Mouse (Mus musculus) c-Kit-positive CD71-positive TER-119-positive erythroid progenitor cells, embryonic 14.5 days (primary cell): ENCODE results near the gene Chuk.
"Not testable (repeated sequence)": the region's sequence is repeated elsewhere in the genome, so short reads cannot be mapped to it uniquely, and the experiment has no call there.

ENCODE experiments used
- DNase-seq: peaks from one replicate; pipeline ENCODE4 v3.0.0-alpha.2; 2013; ENCODE audit warnings: low spot score

Gene Chuk

DNA sequence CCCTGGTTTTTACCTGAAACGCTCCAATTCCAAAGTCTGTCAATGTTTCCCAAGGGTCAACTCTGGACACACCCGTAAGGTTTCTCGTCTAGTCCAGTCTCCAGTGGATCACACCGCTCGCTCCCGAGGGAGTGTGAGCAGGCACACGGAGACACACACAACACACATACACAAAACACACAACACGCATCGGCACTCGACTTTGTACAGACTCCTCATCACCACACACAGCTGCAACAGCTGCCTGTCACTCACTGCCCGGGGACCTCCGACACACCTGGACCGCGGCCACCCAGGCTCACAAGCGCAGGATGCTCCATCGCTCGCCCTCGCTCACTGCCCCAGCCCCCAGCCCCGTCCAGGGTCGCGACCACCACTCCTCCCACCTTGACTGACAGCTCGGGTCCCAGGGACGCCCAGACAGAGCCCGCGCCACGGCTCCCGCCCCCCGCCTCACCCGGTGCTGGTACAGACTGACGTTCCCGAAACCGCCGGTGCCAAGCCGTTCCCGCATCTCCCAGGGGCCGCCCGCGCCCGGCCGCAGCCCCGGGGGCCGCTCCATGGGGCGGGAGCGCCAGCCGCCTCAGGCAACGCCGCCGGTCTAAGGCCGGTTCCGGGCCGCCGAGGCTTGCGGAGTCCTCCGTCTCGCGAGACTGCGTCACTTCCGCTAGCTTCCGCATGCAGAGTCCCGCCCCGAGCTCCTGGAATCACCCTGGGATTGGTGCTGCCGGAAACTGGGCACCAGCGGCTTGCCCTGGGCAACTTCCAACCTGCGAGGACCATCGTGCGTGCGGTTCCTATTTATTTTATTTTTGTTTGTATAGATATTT, at the start of gene Chuk:
TSS of gene Chuk (minus strand) at position 650 of the 830 bp plus-strand sequence.
- DNase-seq: peak; percentile 93

DNA sequence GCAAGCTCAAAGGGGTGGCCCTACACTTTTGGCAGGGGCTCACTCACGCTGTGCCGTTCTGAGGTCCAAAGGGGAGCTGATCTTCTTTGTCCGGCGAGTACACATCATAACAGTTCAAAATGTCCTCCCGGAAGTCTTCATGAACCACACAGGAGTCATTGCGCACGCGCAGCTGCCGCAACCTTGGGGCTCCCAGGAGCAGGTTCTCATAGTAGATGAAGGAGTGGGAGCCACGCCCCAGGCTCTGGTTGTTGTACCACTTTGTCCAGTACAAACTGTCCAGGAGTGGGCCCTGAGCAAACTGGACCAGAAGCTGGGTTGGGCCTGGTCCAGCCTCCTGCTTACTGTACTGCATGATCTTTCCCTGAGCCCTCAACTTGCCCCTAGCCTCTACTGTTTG, 49.7 kb upstream of the Chuk start:
- no peak for DNase-seq

DNA sequence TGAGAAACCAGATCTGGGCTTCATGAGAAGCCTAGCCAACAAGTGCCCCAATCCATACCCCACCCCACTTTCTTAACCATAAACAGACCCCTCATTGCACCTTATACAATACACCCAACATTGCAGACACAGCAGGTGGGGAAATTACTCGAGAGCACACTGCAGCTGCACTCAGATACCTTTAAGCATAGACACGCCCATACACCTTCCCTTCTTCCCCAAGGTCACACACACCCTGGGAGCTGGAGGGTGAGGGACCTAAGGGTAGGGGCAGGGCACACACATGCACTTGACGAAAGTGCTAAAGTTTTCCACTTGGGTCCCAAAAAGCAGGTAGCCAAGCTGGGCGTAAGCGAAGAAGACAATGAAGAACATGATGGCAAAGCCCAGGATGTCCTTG, 46.5 kb upstream of the Chuk start:
- no peak for DNase-seq

DNA sequence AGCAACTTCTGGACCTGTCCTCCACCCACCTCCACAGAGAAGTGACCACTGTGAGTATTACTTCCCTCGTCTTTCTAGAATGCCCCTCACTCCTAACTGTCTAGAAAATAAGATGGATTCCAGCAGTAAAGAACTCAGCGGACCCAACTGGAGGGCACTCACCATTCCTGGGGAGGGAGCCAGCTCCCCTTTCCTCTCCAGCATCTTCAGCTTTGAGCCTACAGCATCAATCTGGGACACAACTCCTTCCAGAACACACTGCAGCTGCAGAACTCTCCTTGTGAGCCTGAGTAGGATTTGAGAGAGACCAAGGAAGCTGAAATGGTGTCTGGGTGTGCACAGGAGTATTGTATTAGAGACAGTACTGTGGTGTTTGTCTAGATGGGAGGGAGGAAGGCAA, 41.7 kb upstream of the Chuk start:
- no peak for DNase-seq

DNA sequence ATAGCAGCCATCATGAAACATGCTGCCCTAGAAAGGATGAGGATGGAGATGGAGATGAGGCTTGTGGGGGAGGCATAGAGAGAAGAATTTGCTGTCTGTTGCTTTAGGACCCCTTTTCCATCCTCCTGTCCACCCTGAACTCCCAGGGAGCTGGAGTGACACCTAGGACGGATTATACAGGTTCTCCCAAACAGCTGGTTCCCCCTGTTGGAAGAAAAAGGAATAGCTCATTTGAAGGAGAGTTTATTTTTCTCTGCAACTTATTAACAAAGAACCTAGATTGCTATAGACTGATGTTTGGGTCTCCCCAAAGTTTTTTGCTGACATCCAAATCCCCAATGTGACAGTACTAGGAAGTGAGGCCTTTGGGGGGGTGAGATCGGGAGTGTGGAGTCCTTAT, 41.1 kb upstream of the Chuk start:
- DNase-seq: no peak

DNA sequence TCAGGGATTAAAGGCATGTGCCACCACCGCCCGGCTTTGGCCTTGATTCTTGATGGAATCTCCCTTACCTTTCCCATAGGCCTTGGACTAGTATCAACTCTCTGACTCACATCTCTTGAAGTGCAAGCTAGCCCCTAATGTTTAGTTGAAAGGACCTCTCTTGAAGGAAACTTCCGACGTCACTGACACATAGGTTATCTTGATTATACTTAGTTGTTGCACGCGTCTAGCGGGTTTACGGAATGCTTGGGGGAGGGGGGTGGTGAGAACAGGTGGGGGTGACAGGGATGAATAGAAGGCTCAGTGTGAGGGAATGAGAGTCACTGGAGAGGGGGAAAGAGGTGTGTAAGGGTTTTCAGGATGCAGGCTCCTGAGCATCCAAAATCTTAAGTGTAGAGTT, 39.7 kb upstream of the Chuk start:
- no peak for DNase-seq

DNA sequence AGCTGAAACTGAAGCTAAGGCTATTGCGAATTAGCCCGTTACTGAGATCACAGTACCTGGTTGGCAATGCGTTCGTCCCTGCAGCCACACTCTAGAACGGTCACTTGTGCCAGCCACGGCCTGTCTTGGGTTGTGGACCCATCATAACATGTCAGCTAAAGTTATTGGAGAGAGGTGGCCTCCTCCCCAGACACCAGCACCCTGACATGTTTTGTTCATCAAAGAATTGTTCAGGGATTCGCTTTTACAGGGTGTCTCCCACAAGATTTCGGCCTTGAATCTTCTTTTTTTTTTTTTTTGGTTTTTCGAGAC, 39.2 kb upstream of the Chuk start:
- DNase-seq: no peak

DNA sequence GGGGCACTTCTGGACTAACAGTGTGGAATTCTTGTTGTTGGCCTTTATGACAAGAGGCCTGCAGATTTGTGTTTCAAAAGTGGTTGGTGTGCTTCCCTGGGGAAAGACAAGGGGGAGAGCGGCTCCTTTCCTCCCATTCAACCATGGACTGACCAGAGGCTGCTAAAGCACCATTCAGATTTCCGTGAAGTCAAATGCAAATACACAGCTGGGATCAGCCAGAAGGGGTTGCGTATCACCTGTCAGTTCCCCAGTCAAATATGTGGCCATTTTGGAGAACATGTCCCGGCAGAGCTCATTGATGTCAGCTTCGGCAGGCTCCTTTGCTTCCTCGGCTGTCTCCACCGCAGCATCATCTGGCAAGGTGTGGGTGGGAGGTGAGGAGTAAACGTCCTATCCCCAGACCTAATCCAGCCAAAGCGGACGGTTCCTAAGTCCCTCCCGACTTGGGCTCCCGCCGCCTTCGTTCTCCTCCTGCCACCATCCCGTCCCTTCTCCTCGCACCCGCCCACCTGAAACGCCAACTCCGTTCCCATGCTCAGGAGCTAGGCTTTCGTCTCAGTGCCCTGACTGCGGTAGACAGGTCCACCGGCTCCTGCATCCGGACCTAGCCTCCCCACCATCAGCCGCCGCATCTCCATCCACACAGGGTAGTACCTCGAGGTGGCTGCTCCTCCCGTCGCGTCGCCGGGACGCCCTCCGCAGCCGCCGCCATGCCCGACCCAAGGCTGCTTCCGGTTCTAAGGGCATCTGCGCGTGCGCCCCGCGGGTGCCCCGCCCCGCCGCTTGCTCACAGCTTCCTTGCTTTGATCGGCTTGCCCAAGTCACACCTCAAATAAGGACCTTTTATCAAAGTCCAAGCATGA, 38.7 kb upstream of the Chuk start, which contains the start of gene Bloc1s2:
TSS of gene Bloc1s2 (minus strand) at position 745 of the 866 bp plus-strand sequence.
- DNase-seq: peak; percentile 80

DNA sequence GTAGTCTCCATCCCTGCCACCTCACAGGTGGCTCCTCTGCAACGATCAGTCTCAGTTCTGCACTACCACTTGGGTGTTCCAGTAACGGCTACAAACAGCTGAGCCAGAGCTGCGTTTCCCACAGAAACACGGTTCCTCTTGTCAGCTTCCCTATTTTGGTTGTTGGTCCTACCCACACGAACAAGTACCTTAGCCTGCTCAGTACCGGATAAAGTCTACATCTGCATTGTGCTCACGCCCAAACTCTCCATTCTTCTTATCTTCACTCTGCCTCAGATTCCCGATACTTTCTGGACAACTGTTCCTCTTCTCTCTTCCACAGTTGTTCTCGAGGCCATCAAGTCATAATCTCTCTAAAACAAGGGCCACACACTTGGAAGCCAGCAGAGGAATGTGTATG, 37.1 kb upstream of the Chuk start:
- DNase-seq: no peak

DNA sequence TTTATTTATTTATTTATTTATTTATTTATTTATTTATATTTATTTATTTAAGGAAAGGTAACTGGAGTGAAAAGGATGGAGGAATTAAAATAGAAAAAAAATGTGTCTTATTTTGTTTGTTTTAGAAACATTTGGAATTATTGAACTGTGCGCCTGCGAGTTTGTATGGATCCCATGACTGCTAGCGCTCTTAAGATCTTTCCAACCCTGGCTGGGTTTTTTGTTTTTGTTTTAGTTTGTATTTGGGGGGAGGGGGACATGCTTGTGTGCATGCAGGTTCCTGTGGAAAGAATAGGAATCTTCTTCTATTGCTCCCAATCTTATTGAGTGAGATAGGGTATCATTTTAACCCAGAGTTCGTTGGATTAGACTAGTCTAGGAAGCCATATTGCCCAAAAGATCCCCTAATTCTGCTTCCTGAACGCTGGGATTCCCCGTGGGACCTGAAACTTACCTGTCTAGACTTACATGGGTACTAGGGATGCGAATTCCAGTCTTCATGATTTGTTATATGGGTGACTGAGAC, 28.7 kb upstream of the Chuk start:
- DNase-seq: no peak

DNA sequence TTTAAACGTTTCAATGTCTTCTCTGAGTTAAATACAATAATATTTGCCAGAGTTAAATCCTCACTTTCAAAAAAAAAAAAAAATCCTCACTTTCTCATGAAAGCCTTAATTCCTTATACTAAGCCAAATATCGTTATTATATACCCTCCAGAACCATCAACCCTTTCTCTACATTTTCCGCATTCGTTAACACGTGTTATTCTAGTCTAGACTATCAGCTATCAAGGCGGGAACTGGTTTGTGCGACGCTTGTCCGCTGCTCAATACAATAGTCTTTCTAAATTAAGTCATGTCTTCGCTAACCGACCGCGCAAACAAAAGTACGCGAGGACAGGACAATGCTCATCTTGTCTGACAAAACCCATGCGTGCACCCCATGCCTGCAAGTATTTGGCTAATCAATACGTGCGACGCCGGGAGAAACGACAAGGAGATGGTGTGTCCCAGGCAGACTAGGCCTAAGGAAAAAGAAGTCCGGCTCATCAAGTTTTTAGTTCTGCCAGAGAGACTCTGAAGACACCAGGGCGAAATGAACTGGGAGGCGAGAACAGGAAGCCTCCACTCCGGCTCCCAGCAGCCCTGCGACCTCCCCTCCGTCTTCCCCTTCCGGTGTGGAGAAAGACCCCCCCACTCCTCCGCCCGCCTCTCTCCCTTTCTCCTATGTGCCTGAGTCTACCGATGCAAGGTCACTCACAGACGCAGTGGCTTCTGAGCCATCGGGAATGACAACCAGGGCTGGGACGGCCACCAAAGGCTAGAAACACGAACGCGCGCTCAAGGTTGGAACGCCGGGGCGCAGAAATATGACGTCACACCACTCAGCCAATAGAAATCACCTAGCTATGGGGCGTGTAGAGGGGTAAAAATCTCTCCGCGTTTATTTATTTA, 28.0 kb upstream of the Chuk start, which contains the start of gene Cwf19l1:
TSS of gene Cwf19l1 (minus strand) at position 805 of the 888 bp plus-strand sequence.
- DNase-seq: peak; percentile 88

DNA sequence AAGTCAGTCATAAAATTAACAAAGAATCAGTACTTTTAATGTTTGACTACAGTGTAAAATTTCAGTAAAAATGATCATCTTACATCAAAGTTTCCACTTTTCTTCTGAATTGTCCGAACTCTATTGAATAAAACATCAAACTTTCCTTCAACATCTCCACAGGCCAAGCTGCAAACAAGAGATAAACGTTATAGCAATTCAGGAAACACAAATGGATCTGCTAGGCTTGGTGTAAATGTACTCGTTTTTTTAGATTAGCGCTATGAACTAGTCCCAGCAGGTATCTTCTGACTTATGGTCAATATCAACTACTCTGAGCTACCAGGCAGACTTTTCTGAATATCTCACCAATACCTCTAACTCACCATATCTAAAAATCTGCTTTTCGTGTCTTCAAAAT, 25.6 kb upstream of the Chuk start:
- no peak for DNase-seq

DNA sequence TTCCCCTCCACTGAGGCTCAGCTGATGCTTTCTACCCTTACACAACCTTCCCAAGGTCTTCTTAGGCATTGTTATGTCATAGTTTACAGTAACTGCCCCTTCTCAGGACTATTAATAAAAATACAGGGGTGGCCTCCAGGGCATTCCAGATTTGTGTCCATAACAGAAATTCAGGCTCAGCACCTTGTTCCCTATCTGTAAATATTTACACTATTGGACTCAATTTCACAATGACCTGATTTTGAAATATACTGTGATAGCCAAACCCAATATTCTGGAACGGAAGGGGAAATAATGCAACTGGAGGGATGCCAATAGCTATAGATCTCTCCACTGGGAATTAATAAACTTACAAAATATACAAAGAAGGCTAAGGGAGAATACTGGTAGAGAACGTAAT, 21.3 kb upstream of the Chuk start:
- no peak for DNase-seq

DNA sequence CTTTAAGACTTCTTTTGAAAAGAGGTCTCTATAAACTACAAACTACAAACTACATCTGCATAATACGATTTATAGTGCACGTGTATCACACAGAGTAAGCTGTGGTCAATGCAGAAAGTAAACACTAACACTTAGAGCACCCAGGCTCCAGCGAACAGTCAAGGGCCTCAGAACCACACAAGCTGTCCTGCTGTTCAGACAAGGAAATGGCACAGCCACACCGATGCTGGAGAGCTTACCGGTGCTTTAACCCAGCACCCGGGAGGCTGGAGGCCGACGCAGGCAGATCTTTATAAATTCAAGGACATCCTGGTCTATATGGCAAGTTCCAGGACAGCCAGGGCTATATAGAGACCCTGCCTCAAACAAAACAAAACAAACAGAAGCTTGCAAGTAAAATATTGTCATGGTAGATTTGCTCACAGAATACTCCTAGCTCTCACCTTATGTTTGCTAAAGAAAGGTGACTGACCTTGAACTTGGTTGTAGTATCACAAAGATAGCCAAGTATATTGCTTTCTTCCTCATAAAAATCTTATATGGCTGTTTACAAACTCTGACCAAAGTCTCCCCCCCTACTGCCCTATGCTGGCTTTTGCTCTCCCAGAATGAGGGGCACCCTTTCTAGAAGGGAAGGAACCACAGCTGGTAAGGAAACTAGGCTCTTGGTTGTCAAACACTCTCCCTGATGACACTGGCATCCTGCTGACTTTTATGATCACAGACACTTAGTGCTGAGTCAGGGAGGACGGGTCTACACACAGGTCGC, 20.6 kb upstream of the Chuk start:
- DNase-seq: no peak

DNA sequence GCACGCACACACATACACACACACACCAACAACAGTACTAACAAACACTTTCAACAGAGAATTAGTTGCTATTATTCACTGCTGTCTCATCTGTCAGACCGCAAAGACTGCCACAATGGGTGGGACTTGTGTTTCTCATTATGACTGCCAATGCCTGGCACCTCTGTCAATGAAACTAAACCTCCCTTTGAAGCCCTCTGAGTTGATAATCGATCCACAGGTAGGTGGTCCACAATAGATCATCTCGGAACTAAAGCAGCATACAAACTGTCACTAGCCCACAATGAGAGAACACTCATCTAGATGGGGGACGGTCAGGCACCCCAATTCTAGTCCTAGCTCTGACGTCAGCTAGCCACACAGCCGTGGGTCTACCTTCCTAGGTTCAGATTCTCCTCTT, 13.9 kb upstream of the Chuk start:
- no peak for DNase-seq

DNA sequence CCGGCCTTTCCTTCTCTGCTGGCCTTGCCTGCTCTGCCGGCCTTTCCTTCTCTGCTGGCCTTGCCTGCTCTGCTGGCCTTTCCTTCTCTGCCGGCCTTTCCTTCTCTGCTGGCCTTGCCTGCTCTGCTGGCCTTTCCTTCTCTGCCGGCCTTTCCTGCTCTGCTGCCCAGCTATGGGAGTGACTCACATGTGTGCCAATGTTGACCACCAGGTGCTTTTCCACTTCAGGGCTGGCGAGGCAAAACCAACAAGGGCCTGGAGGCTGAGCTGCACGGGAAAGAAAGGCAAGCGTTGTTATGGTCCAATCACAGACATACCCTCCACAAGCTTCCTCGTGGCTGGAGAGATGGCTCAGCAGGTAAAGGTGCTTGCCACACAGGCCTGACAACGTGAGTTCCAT, 13.4 kb upstream of the Chuk start:
- DNase-seq: not testable (repeated sequence)

DNA sequence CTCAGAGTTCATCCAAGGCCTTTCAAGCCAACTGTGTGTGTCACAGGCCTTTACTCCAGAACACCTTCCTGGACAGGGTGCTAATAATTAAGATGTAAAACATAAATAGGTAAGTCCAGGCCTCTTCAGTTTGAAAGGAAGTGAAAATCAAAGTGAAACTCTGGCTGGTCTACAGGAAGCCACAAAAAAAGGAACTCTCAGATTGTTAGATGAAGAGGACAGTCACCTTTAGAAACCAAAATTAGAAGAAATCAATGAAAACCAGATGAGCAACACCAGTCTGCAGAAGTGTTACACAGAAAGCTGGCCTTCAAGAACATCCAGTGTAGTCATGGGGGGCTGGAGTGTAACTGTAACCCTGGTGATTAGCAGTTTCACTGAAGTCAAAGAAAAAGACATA, 10.5 kb upstream of the Chuk start:
- no peak for DNase-seq

DNA sequence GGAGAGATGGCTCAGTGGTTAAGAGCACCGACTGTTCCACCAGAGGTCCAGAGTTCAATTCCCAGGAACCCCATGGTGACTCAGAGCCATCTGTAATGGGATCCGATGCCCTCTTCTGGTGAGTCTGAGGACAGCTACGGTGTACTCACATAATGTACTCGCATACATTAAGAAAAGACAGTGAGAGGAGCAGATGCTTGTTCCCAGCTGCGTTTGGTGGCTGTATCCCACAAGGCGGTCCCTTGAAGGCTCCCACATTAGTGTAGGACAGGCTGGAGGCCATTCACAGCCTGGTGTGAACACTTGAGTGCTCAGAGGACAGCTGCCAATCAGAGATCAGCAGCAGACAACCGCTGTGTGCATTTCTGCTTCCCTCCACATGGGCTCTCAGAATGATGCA, 4.4 kb upstream of the Chuk start:
- DNase-seq: no peak

DNA sequence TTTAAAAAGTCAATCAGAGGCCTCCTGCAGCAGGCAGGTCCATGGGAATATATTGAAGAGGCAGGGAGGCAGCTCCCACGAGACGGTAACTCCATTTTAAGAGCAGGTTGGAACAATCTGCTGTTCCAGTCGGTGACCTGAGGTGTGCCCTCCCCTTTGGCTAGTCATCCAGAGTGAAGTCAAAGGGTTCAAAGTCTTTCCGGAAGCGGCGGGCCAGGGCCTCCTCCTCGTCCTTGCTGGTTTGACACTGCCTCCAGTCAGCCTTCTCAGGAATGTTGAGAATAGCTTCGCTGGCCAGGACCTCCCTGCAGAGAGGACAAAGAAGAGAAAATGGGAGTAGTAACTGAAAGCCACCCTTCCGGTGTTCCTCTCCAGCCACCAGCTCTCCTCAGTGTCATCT, 3.1 kb upstream of the Chuk start:
- no peak for DNase-seq

DNA sequence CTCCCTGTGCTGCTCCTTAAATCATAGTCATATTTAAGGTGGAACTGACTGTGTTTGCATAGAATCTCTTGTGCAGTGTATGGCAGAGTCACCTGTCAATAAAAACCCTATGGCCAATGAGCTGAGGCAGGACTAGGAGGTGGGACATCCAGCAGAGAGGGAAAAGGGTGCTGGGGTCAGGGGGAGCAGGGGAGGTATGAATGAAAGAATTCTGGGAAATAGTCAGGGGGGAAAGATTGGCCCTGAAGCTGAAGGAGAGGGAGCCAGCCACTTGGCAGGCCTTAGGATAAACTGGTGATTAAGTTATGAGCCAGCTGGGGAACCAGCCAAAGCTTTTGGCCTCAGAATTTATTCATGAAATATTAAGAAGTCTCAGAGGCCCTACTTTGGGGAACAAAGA, 1.7 kb upstream of the Chuk start:
- DNase-seq: no peak
